Mouse (Mus musculus): ENCODE results near the gene Mrpl40.

DNA sequence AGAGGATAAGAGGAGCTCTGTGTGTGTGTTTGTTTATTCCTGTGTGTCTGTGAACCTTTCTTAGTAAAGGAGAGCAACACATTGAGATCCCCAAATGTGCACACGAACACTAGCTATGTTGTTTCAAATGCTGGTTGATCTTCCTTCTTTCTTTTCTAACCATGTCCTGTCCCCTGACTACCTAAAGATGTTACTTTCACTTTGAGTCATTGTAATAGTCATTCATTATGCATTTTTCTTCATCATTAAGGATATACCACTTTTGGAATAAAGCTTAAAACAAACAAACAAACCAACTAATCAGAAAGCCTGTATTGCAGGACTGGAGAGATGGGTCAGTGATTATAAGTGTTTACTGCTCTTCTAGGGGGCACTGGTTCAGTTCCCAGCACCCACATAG, 29.0 kb upstream of the Mrpl40 start:
- no peak for TF ChIP-seq MAFK (IDR thresholded peaks at IDR 0.05; ENCODE audit: insufficient read depth, low read depth, low read length)
- no peak for TF ChIP-seq CHD2 (IDR thresholded peaks at IDR 0.05; ENCODE audit: low read depth, low read length)
- no peak for TF ChIP-seq HCFC1 (IDR thresholded peaks at IDR 0.05; ENCODE audit: borderline replicate concordance, insufficient read depth, low read length)
